Mouse (Mus musculus) ovary, postnatal 36 days (tissue): ENCODE results near the gene Cpeb3.

Experiments
- DNase-seq: peaks from one replicate; pipeline ENCODE4 v3.0.0; 2022; ENCODE audit warnings: low spot score, mixed read lengths

The Cpeb3 gene

GRCm38 (mm10) chr19:37025839-37026319 lies 182.5 kb downstream of the Cpeb3 start:
- DNase-seq, result no peak

GRCm38 (mm10) chr19:37022146-37022545 lies 186.3 kb downstream of the Cpeb3 start:
- DNase-seq, result no peak

GRCm38 (mm10) chr19:37020951-37021350 lies 187.4 kb downstream of the Cpeb3 start:
- DNase-seq, result no peak

GRCm38 (mm10) chr19:37020531-37020930 lies 187.9 kb downstream of the Cpeb3 start:
- DNase-seq, result no peak

GRCm38 (mm10) chr19:37018931-37019330 lies 189.5 kb downstream of the Cpeb3 start:
- DNase-seq, result no peak

GRCm38 (mm10) chr19:37018411-37018810 lies 190.0 kb downstream of the Cpeb3 start:
- DNase-seq, result peak; percentile 68

GRCm38 (mm10) chr19:37016890-37017289 lies 191.5 kb downstream of the Cpeb3 start:
- DNase-seq, result no peak

GRCm38 (mm10) chr19:37014173-37014939 lies 194.0 kb downstream of the Cpeb3 start:
- DNase-seq, result no peak

- DNase-seq, result no peak
These were observed 194.9 kb downstream of the Cpeb3 start for GRCm38 (mm10) chr19:37013461-37013860.

- no peak for DNase-seq
These were observed 198.5 kb downstream of the Cpeb3 start for GRCm38 (mm10) chr19:37009878-37010281.

- no peak for DNase-seq
These were observed 203.8 kb downstream of the Cpeb3 start for GRCm38 (mm10) chr19:37004557-37004956.
